Mouse (Mus musculus) heart, postnatal 0 days (tissue): ENCODE data around the gene Tbx6.

Experiments used
- CTCF ChIP-seq: IDR thresholded peaks from 2 replicates; pipeline ENCODE4 v1.5.1; 2016; ENCODE audit warnings: antibody characterized with exemption, control low read depth, low read depth
- EP300 ChIP-seq: IDR thresholded peaks from 2 replicates; pipeline ENCODE4 v1.6.1; 2016; ENCODE audit warnings: antibody characterized with exemption, low read depth

DNA sequence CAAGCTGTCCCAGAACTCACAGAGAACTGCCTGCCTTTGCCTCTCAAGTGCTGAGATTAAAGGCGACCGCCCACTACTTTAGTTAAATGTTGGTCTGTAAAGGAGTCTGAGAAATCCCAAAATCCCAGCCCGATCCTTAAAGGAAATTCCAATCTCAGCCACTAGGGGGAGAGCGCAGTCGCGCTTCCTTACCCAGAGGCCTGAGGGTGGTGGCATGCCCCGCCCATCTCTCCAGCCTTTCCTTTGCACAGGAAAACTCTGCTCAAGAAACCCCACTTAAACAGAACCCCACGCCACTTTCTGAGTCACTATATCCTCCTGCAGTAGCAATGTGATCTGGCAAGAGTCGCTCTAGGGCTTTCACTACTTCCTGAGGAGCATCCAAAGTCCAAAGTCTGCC, 26.4 kb upstream of the Tbx6 start:
- TF ChIP-seq EP300 = no peak
- TF ChIP-seq CTCF = peak; percentile 89
